Mouse (Mus musculus) testis, adult 2 months (tissue): ENCODE measurements around the gene Timm22.

ENCODE experiments used
- CTCF ChIP-seq: fragments of 200-500 bp; IDR thresholded peaks from 2 replicates; pipeline ENCODE4 v1.5.1; 2012; ENCODE audit warnings: low read depth, mild to moderate bottlenecking, inconsistent platforms, low read length, moderate library complexity; ENCODE audit not compliant: control insufficient read depth, insufficient read depth, insufficient replicate concordance
- POLR2A ChIP-seq: fragments of 200-500 bp; IDR thresholded peaks from 2 replicates; pipeline ENCODE4 v1.6.1; 2012; ENCODE audit warnings: low read depth, mild to moderate bottlenecking, inconsistent platforms, low read length, moderate library complexity; ENCODE audit not compliant: control insufficient read depth

- TF ChIP-seq CTCF = no peak
- no peak for TF ChIP-seq POLR2A
Measured at GRCm38 (mm10) chr11:76429966-76430631, 23.3 kb downstream of the Timm22 start.
